Mouse (Mus musculus) heart, embryonic 15.5 days (tissue): ENCODE data around the gene Hist1h4f. TPM values are rescaled to one million over a fixed set of nuclear protein-coding genes. Genes with fewer than 3 reads are reported as not detected.
"Not testable (repeated sequence)": the region's sequence is repeated elsewhere in the genome, so short reads cannot be mapped to it uniquely, and the experiment has no call there.

Source experiments
- ATAC-seq: fragments of 200-750 bp; cut with Nextera tagmentation; replicated peaks from 2 replicates; pipeline ENCODE4 v1.8.0; 2017; ENCODE audit warnings: low read depth, moderate TSS enrichment; ENCODE audit not compliant: insufficient number of reproducible peaks, insufficient read depth, low FRiP score
- H3K27ac ChIP-seq: fragments of 300-500 bp; sonication (generic); 2 replicates; pipeline ENCODE4 v1.5.1; 2015; ENCODE audit warnings: mild to moderate bottlenecking, inconsistent platforms
- H3K27me3 ChIP-seq: fragments of 300-500 bp; sonication (generic); 2 replicates; pipeline ENCODE4 v1.6.1; 2015; ENCODE audit warnings: inconsistent platforms
- H3K36me3 ChIP-seq: fragments of 300-500 bp; sonication (generic); 2 replicates; pipeline ENCODE4 v1.6.1; 2015; ENCODE audit warnings: mild to moderate bottlenecking, inconsistent platforms
- H3K4me1 ChIP-seq: fragments of 300-500 bp; sonication (generic); replicated peaks from 2 replicates; pipeline ENCODE4 v1.6.1; 2015; ENCODE audit warnings: inconsistent platforms
- H3K4me2 ChIP-seq: fragments of 300-500 bp; sonication (generic); 2 replicates; pipeline ENCODE4 v1.6.1; 2015; ENCODE audit warnings: inconsistent platforms, mild to moderate bottlenecking, moderate library complexity
- H3K4me3 ChIP-seq: fragments of 300-500 bp; sonication (generic); 2 replicates; pipeline ENCODE4 v1.5.1; 2015; ENCODE audit warnings: mild to moderate bottlenecking, inconsistent platforms
- H3K9ac ChIP-seq: fragments of 300-500 bp; sonication (generic); 2 replicates; pipeline ENCODE4 v1.6.1; 2015; ENCODE audit warnings: mild to moderate bottlenecking, inconsistent platforms
- H3K9me3 ChIP-seq: fragments of 300-500 bp; sonication (generic); replicated peaks from 2 replicates; pipeline ENCODE4 v1.6.1; 2016; ENCODE audit warnings: inconsistent platforms
- WGBS: fragments of 180-500 bp; shearing (Covaris S2); methylation state at CpG from one replicate; pipeline ENCODE4 v1.1.7; 2015; ENCODE audit warnings: mixed read lengths; 5-methylcytosine and 5-hydroxymethylcytosine counted together
- polyA plus RNA-seq: library from polyadenylated mRNA; unstranded; fragments of >200 nt; fragmentation: Nextera tagmentation; extraction: Ambion mirVana; gene quantifications from 2 replicates; pipeline ENCODE4 v1.2.1, GENCODE M21; 2015

Hist1h4f gene
- polyA plus RNA-seq, 1 experiment from 2014 or later, result 0.62 TPM

- H3K27ac ChIP-seq, result no peak overlapping the region
- ATAC-seq, result no peak
- no peaks in the 10 kb centered on the region for H3K9me3 ChIP-seq
- H3K27me3 ChIP-seq, result no peaks in the 10 kb centered on the region
- H3K9ac ChIP-seq, result no peak overlapping the region
- WGBS, result 73% methylated on average over 3 of the region's 3 CpGs
- no peak overlapping the region for H3K4me3 ChIP-seq
- H3K4me1 ChIP-seq, result peaks cover 30% of the 10 kb centered on the region
- no peaks in the 10 kb centered on the region for H3K36me3 ChIP-seq
- H3K4me2 ChIP-seq, result peak overlapping the region; percentile 79; the same call in 1 of the 2 replicates
Measured at GRCm38 (mm10) chr13:23537006-23537710, 14.3 kb downstream of the Hist1h4f start.

GRCm38 (mm10) chr13:23536076-23536822 lies 15.2 kb downstream of the Hist1h4f start:
- no peak for ATAC-seq
- Histone ChIP-seq H3K9ac (peak overlapping the region; percentile 56), H3K9me3 (no peaks in the 10 kb centered on the region), H3K4me2 (peak overlapping the region; percentile 79), H3K4me1 (peaks cover 35% of the 10 kb centered on the region), H3K4me3 (peak overlapping the region; percentile 56), H3K36me3 (no peaks in the 10 kb centered on the region), H3K27ac (peak overlapping the region; percentile 42; the same call in 1 of the 2 replicates), H3K27me3 (no peaks in the 10 kb centered on the region)
- WGBS, result 21% methylated on average over 7 of the region's 7 CpGs

GRCm38 (mm10) chr13:23535137-23536075 lies 16.0 kb downstream of the Hist1h4f start, which contains the start of gene Hist1h3g:
TSS of gene Hist1h3g (plus strand) at chr13:23535422.
- not testable (repeated sequence) for H3K27me3 ChIP-seq, H3K36me3 ChIP-seq, H3K9me3 ChIP-seq
- H3K4me2 ChIP-seq, result peak within 1 kb of the TSS; percentile 79
- peak within 1 kb of the TSS; percentile 56 for H3K9ac ChIP-seq
- WGBS, result under 1% methylated on average over 54 of the region's 62 CpGs
- peak within 1 kb of the TSS; percentile 92 for H3K27ac ChIP-seq
- H3K4me1 ChIP-seq, result peaks cover 35% of the 10 kb centered on the region
- H3K4me3 ChIP-seq, result peak within 1 kb of the TSS; percentile 56
- ATAC-seq, result peak; percentile 86

- H3K9me3 ChIP-seq, result no peaks in the 10 kb centered on the region
- H3K4me1 ChIP-seq, result peaks cover 35% of the 10 kb centered on the region
- peak overlapping the region; percentile 92 for H3K27ac ChIP-seq
- H3K36me3 ChIP-seq, result no peaks in the 10 kb centered on the region
- WGBS, result 2% methylated on average over 15 of the region's 15 CpGs
- no peak for ATAC-seq
- peak overlapping the region; percentile 53 for H3K9ac ChIP-seq
- no peaks in the 10 kb centered on the region for H3K27me3 ChIP-seq
- peak overlapping the region; percentile 56 for H3K4me3 ChIP-seq
- peak overlapping the region; percentile 79 for H3K4me2 ChIP-seq
Measured at GRCm38 (mm10) chr13:23534368-23535131, 16.9 kb downstream of the Hist1h4f start.

- not testable (repeated sequence) for H3K36me3 ChIP-seq, H3K9me3 ChIP-seq, H3K27me3 ChIP-seq, ATAC-seq
- peak within 1 kb of the TSS; percentile 59 for H3K9ac ChIP-seq
- peak within 1 kb of the TSS; percentile 79 for H3K4me2 ChIP-seq
- H3K27ac ChIP-seq, result peak within 1 kb of the TSS; percentile 92
- H3K4me1 ChIP-seq, result peaks cover 39% of the 10 kb centered on the region
- under 1% methylated on average over 25 of the region's 53 CpGs for whole genome bisulfite sequencing
- H3K4me3 ChIP-seq, result peak within 1 kb of the TSS; percentile 56
Measured at GRCm38 (mm10) chr13:23533560-23534367, 17.7 kb downstream of the Hist1h4f start, which contains the start of gene Hist1h2af. TSS of gene Hist1h2af (plus strand) at chr13:23533906.

- H3K9ac ChIP-seq, result peak overlapping the region; percentile 59; the same call in 1 of the 2 replicates
- WGBS, result 23% methylated on average over 9 of the region's 9 CpGs
- H3K27me3 ChIP-seq, result no peaks in the 10 kb centered on the region
- H3K36me3 ChIP-seq, result no peaks in the 10 kb centered on the region
- H3K4me1 ChIP-seq, result peaks cover 44% of the 10 kb centered on the region
- H3K9me3 ChIP-seq, result no peaks in the 10 kb centered on the region
- H3K27ac ChIP-seq, result peak overlapping the region; percentile 92
- H3K4me2 ChIP-seq, result peak overlapping the region; percentile 79
- peak overlapping the region; percentile 56 for H3K4me3 ChIP-seq
- no peak for ATAC-seq
Measured at GRCm38 (mm10) chr13:23532262-23533075, 19.0 kb downstream of the Hist1h4f start.

GRCm38 (mm10) chr13:23530901-23531875 lies 20.3 kb downstream of the Hist1h4f start, which contains the start of gene Hist1h4h:
TSS of gene Hist1h4h (plus strand) at chr13:23531050.
- Histone ChIP-seq H3K4me3 (peak within 1 kb of the TSS; percentile 56), H3K27ac (peak within 1 kb of the TSS; percentile 92), H3K4me1 (peaks cover 42% of the 10 kb centered on the region), H3K4me2 (peak within 1 kb of the TSS; percentile 79), H3K9ac (peak within 1 kb of the TSS; percentile 59), H3K9me3 (no peaks in the 10 kb centered on the region), H3K36me3 (no peaks in the 10 kb centered on the region), H3K27me3 (no peaks in the 10 kb centered on the region)
- under 1% methylated on average over 60 of the region's 70 CpGs for WGBS
- peak; percentile 84 for ATAC-seq

GRCm38 (mm10) chr13:23530181-23530900 lies 21.1 kb downstream of the Hist1h4f start:
- WGBS, result under 1% methylated on average over 20 of the region's 20 CpGs
- no peaks in the 10 kb centered on the region for H3K36me3 ChIP-seq
- H3K4me2 ChIP-seq, result peak overlapping the region; percentile 79
- no peaks in the 10 kb centered on the region for H3K27me3 ChIP-seq
- no peak for ATAC-seq
- H3K9ac ChIP-seq, result peak overlapping the region; percentile 59
- H3K4me3 ChIP-seq, result peak overlapping the region; percentile 56
- peaks cover 44% of the 10 kb centered on the region for H3K4me1 ChIP-seq
- peak overlapping the region; percentile 92 for H3K27ac ChIP-seq
- H3K9me3 ChIP-seq, result no peaks in the 10 kb centered on the region
